Mouse (Mus musculus) cortical plate, adult 2 months (tissue): ENCODE data around the gene Mpv17. TPM values are rescaled to one million over a fixed set of nuclear protein-coding genes. Genes with fewer than 3 reads are reported as not detected.

ENCODE experiments used
- H3K27ac ChIP-seq: fragments of 200-500 bp; 2 replicates; pipeline ENCODE4 v1.5.1; 2012; ENCODE audit warnings: low read length, control low read depth, inconsistent platforms; ENCODE audit not compliant: insufficient read depth
- H3K4me1 ChIP-seq: fragments of 200-500 bp; 2 replicates; pipeline ENCODE4 v1.6.1; 2011; ENCODE audit warnings: low read length; ENCODE audit not compliant: control insufficient read depth, insufficient read depth
- H3K4me3 ChIP-seq: fragments of 200-500 bp; 2 replicates; pipeline ENCODE4 v1.5.1; 2011; ENCODE audit warnings: mild to moderate bottlenecking, low read length, control low read depth; ENCODE audit not compliant: insufficient read depth
- CTCF ChIP-seq: fragments of 200-500 bp; IDR thresholded peaks from 2 replicates; pipeline ENCODE4 v1.5.1; 2011; ENCODE audit warnings: mild to moderate bottlenecking, control low read depth, low read length; ENCODE audit not compliant: insufficient read depth; ENCODE audit errors: extremely low read depth
- POLR2A ChIP-seq: fragments of 200-500 bp; IDR thresholded peaks from 2 replicates; pipeline ENCODE4 v1.6.1; 2011; ENCODE audit warnings: mild to moderate bottlenecking, low read length, control low read depth; ENCODE audit not compliant: insufficient read depth; ENCODE audit errors: extremely low read depth
- polyA plus RNA-seq: library from polyadenylated mRNA; depleted of rRNA; stranded (reverse); fragments of >200 nt; gene quantifications from 2 replicates; pipeline ENCODE4 v1.2.3, GENCODE M21; 2012

Gene Mpv17
- polyA plus RNA-seq, 1 experiment, result 96.7 TPM

DNA sequence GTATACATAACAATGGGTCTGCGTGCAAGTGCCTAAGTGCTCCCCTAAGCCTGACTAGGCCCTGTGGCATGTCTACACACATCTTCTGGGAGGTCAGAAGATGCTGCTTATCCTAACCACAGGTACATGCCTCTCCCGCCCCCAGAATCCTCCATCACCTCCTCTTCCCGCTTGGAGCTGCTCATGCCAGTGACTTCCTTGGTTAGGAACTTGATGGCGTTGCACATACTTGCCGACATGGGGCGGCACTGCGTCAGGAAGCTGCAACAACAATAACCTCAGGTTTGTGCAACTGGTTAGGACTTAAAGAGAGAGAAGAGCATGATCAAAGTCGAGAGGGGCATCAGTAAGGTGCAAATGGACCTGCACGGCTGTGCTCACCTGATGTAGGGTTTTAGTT is 36.1 kb upstream of the Mpv17 start:
- Histone ChIP-seq H3K27ac (no peak overlapping the region), H3K4me1 (peaks cover 4% of the 10 kb centered on the region), H3K4me3 (no peak overlapping the region)
- TF ChIP-seq POLR2A, result no peak
- TF ChIP-seq CTCF, result no peak

- Histone ChIP-seq H3K4me1 (peaks cover 2% of the 10 kb centered on the region; the same call in 1 of the 2 replicates), H3K27ac (no peak overlapping the region), H3K4me3 (no peak overlapping the region)
- peak; percentile 13; the same call in 1 of the 2 replicates for TF ChIP-seq CTCF
- no peak for TF ChIP-seq POLR2A
Observed at GRCm38 (mm10) chr5:31188223-31188840, 34.3 kb upstream of the Mpv17 start.

GRCm38 (mm10) chr5:31183678-31184077 is 29.6 kb upstream of the Mpv17 start:
- Histone ChIP-seq H3K4me1 (no peaks in the 10 kb centered on the region), H3K4me3 (no peak overlapping the region), H3K27ac (no peak overlapping the region)
- TF ChIP-seq CTCF (no peak), POLR2A (no peak)

DNA sequence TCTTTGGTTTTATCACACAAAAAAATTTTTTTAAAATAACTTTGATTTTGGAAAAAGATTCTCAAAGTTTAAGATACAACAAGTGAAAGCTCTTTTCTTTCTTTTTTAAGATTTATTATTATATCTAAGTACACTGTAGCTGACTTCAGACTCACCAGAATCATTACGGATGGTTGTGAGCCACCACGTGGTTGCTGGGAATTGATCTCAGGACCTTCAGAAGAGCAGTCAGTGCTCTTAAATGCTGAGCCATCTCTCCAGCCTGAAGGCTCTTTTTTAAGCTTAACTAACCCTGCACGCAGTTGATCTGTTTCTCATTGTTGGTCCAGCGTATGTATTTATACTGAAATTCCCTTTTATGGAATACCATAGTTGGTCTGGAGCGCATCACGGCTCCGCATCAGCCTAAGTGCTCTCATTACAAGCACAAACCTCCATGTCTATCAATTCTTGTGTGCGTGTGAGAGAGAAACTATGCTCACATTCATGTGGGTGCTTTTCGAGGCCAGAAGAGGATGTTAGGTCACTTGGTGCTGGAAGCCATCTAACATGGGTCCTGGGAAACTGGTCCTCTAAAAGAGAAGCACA is 27.2 kb upstream of the Mpv17 start:
- TF ChIP-seq CTCF, result no peak
- no peak for TF ChIP-seq POLR2A
- Histone ChIP-seq H3K27ac (no peak overlapping the region), H3K4me1 (no peaks in the 10 kb centered on the region), H3K4me3 (peak overlapping the region; percentile 93; the same call in 1 of the 2 replicates)

GRCm38 (mm10) chr5:31179766-31180630 is 25.9 kb upstream of the Mpv17 start, which contains the start of the genes Gm29609 and Gtf3c2:
TSS of gene Gm29609 (minus strand) at chr5:31179911.
TSS of gene Gtf3c2 (minus strand) at chr5:31180144.
- H3K4me3 ChIP-seq, result peak within 1 kb of the TSS; percentile 93
- TF ChIP-seq CTCF (no peak), POLR2A (peak; percentile 92; the same call in 1 of the 2 replicates)
- peak within 1 kb of the TSS; percentile 58 for H3K27ac ChIP-seq
- no peaks in the 10 kb centered on the region for H3K4me1 ChIP-seq

DNA sequence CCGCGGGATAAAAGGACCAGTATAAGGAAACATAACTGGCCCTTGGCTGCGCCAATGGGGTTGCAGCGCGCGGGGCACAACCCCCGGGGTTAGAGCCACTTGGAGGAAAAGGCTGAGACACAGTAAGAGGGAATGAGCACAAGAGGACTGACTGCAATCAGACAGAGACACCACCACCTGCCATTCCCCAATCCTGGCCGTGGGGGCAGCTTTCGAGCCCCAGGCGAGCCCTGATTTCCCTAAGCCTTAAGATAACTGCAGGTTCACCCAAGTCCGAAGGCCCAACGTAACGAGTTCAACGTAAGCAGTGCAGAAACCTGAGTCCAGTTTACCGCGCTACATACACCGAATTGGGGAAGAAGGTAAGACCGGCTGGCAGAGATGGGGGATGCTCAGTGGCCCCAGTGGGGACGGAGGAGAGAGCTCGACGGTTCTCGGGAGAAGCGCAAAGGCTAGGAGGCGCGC is 25.3 kb upstream of the Mpv17 start:
- no peaks in the 10 kb centered on the region for H3K4me1 ChIP-seq
- no peak overlapping the region for H3K27ac ChIP-seq
- no peak for TF ChIP-seq CTCF
- TF ChIP-seq POLR2A, result no peak
- peak overlapping the region; percentile 93 for H3K4me3 ChIP-seq

- Histone ChIP-seq H3K27ac (no peak overlapping the region), H3K4me3 (no peak overlapping the region), H3K4me1 (no peaks in the 10 kb centered on the region)
- TF ChIP-seq CTCF (no peak), POLR2A (no peak)
Observed at GRCm38 (mm10) chr5:31168630-31169029, 14.6 kb upstream of the Mpv17 start.

GRCm38 (mm10) chr5:31164878-31165277 is 10.8 kb upstream of the Mpv17 start:
- Histone ChIP-seq H3K4me3 (no peak overlapping the region), H3K4me1 (no peaks in the 10 kb centered on the region), H3K27ac (no peak overlapping the region)
- no peak for TF ChIP-seq CTCF
- no peak for TF ChIP-seq POLR2A

GRCm38 (mm10) chr5:31162462-31162861 is 8.4 kb upstream of the Mpv17 start:
- Histone ChIP-seq H3K4me3 (no peak overlapping the region), H3K27ac (no peak overlapping the region), H3K4me1 (no peaks in the 10 kb centered on the region)
- TF ChIP-seq POLR2A (no peak), CTCF (no peak)
